Mouse (Mus musculus) megakaryocyte, embryonic 14.5 days (primary cell): ENCODE measurements around the gene H2-T22.

ENCODE experiments used
- FLI1 ChIP-seq: IDR thresholded peaks from 2 replicates; pipeline ENCODE4 v1.6.1; 2012; ENCODE audit warnings: low read length, inconsistent platforms, mixed read lengths
- GATA1 ChIP-seq: IDR thresholded peaks from 3 replicates; pipeline ENCODE4 v1.6.1; 2012; ENCODE audit warnings: mixed read lengths, low read length, inconsistent platforms, borderline replicate concordance

DNA sequence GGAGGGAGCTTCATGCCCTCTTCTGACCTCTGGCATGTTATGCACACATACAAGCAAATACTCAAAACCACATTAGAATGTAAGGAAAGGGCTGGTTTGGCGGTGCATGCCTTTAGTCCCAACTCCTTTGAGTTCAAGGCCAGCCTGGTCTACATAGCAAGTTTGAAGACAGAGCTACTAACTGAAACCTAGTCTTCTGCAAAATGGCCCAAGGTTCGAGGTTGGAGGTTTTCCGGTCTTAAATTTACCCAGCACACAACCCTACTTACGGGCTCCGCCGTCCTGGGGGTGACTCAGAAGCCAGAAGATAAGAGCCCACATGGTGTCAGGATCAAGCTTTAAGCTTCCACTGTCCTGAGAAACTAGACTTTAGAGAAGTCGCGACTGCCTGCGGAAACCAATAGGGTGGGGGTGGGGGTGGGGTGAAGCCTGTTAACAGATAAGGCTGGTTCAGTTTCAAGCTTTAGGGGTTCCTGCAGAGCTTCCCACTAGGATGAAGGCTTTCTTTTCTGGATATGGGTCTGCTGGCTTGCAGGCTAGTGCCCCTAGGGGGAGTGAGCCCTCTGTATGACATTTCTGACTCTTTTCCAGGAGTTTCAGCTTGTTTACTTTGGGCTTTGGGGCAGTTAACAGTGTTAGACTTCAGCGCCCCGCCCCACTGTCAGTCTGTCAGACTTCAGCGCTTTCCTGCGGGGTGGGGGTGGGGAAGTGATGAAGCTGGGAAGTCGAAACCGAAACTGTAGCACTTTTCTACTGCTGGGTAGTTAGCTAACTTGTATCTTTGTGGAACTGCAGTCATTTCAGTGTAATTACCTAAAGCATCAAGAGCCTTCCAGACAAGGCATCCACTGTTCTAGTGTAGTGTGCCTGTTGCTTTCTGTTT lies 22.1 kb downstream of the H2-T22 start, which contains the start of gene H2-T24:
- TF ChIP-seq GATA1 (no peak; the same call in 2 of the 3 replicates), FLI1 (no peak)
